Mouse (Mus musculus) left cerebral cortex, adult 18-20 months (tissue): ENCODE data around the gene Nosip. TPM values are rescaled to one million over a fixed set of nuclear protein-coding genes. Genes with fewer than 3 reads are reported as not detected.
"Not testable (repeated sequence)": the region's sequence is repeated elsewhere in the genome, so short reads cannot be mapped to it uniquely, and the experiment has no call there.

Experiments
- DNase-seq, 2 experiments: peaks; one replicate each; pipeline ENCODE4 v3.0.0; 2021 to 2022; ENCODE audit warnings: low spot score in 2 of 2, mixed read lengths in 1 of 2
- total RNA-seq, 2 experiments: library from RNA; stranded (reverse); gene quantifications; 2 replicates each; pipeline ENCODE4 v1.2.3; 2021

Nosip gene
- total RNA-seq, 2 experiments from 2014 or later, result 51.9 to 59.7 TPM

DNA sequence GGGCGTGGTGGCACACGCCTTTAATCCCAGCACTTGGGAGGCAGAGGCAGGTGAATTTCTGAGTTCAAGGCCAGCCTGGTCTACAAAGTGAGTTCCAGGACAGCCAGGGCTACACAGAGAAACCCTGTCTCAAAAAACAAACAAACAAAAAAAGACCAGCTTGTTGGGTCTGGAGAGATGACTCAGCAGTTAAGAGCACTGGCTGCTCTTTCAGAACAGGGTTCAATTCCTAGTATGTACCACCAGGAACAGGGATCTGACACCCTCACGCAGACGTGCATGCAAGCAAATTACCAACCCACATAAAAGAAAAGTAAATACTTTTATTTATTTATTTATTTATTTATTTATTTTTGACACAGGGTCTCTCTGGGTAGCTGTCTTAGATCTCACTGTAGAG lies 47.9 kb downstream of the Nosip start:
- DNase-seq, result not testable (repeated sequence)

DNA sequence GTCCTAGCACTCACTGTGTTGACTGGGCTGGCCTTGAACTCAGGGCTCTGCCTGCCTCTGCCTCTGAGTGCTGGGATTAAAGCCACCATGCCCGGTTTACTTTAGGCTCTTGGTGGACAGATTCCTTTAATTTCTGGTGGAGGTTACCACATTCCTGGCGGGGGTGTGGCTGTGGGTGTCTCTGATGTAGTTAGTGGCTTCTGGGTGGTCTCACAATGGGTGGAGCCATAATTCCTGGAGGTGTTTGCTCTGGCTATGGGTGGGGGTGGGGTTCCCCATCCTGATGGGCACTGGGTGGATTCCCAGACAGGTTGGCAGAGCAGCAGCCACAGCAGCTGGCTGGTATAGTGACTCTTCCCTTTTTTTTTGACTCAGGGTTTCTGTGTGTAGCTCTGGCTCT lies 49.7 kb downstream of the Nosip start:
- no peak for DNase-seq

DNA sequence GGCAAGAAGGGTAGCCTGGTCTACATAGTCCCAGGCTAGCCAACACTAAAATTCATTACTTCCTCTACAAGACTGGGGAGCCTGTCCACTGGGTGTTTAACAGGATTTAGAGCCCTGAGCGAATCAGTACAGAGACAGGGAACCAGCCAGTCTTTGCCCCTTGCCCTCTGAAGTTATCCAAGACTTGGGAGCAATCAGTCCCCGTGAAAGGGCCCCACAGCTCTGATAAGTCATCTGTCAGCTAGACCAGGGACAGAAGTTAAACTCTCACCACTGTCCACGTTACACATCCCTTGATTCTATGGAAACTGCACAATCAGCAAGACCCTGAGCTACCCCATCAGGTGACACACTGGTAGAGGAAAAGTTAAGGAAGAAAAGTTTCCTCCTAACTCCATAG lies 50.3 kb downstream of the Nosip start:
- no peak for DNase-seq

DNA sequence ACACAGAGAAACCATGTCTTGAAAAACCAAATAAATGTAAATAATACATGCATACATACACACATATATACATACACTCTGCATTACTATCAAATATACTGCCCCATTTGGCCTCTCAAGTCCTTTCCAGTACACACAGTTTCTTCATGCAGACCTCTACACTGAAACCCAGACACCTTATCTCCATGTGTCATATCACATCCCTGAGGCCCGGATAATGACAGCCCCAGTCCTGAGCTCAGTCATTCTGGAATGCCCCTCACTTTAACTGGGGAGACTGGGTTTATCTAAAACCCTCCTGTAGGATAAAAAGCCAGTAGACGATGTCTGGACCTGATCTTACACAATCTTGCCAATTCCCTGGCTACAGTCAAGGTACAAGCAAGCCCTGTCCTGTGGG lies 51.2 kb downstream of the Nosip start:
- no peak for DNase-seq

DNA sequence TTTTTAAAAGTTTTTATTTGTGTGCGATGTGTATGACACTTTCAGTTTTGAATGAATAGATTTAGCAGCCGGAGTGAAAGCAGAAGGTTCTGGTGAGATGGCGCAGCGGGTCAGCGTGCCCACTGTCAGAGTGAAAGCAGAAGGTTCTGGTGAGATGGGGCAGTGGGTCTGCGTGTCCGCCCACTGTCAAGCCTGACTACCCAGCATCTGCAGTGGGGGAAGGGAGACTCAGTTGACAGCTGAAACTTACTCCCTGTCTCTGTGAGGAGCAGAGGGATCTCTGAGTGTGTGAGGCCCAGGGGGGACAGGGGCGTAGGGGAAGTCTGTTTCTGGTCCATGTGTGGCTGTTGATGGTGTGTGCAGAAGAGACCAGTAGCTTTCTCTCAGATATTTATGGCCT lies 55.3 kb downstream of the Nosip start:
- no peak for DNase-seq

DNA sequence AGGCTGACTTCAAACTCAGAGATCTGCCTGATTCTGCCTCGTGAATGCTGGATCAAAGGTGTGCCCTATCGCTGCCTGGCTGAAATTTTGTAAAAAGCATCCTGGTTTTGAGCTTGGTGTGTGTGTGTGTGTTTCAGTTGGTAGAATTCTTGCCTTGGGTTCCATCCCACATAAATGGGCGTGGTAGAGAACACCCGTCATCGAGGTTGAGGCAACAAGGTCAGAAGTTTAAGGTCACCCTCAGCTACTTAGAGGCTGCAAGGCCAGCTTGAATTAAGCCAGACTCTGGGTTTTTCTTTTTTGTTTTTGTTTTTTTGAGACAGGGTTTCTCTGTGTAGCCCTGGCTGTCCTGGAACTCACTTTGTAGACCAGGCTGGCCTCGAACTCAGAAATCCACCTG lies 56.1 kb downstream of the Nosip start:
- no peak for DNase-seq

DNA sequence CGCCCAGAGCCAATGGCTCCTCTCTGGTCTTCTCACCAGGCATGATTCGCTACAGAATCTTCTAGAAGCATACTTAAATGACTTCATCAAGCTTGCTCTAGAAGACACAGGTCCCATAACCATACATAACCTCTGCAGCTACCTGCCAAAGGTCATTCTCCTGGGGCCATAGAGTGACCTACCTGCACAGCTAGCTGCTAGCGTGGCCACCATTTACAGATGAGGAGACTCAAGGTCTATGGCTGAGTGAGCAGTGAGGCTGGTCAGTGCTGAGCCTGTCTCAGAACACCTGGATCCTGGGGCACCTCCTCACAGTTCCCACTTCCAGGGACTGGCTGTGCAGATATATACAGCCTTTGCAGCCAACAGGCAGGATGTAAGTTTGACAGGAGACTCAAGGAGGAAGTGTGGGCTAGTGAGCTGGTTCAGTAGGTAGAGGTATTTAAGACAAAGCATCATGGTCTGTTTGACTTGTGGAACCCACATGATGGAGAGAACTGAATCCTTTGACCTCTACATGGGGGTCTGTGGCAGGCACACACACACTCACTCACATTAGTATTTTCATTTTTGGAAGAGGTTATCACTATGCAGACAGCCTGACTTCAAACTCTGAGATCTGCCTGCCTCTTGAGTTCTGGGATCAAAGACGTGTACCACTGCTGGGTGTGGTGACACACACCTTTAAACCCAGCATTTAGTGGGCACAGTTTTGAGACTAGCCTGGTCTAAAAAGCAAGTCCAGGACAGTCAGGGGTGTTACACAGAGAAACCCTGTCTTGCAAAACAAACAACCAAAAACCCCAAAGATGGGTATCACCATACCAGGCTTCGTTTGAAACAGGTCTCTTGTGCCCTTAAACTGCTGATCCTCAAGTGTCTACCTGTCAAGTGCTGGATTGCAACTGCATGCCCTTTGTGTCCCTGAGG lies 57.8 kb downstream of the Nosip start:
- DNase-seq, result no peak

DNA sequence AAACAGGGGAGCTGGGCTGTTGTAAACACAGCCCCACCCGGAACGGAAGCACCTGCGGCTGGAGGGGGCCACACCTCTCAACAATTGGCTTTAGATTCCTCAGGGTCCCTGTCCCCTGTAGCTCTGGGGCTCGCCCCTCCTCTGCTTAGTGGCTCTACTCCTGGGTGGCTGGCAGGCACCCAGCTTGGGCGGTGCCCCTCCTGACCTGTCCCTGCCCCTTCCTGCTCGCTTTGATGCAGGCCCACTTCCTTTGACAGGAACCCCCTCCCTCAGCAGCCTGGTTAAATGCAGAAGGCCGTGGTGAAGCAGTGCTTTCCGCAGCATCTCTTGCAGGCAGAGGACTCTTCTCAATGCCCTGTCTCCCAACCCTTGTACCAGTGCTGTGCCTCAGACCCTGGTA lies 59.2 kb downstream of the Nosip start:
- DNase-seq, result no peak

DNA sequence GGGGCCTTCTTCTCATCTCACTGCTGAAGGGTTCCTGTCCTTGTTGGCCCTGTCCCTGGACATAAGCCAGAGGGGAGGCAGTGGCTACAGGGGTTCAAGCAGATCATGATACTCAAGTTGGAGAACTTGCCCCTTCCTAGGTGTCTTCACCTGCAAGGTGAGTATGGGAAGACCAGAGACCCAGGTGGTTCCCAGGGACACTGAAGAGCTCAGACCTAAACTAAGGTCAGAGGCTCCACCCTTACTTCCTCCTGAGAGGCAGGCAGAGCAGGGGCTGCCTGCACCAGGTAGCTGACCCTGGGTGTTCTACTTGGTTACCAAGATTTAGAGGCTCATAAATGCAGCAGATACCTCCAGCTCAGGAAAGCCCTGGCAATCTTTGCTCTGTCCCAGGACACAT lies 59.7 kb downstream of the Nosip start:
- DNase-seq, result no peak

DNA sequence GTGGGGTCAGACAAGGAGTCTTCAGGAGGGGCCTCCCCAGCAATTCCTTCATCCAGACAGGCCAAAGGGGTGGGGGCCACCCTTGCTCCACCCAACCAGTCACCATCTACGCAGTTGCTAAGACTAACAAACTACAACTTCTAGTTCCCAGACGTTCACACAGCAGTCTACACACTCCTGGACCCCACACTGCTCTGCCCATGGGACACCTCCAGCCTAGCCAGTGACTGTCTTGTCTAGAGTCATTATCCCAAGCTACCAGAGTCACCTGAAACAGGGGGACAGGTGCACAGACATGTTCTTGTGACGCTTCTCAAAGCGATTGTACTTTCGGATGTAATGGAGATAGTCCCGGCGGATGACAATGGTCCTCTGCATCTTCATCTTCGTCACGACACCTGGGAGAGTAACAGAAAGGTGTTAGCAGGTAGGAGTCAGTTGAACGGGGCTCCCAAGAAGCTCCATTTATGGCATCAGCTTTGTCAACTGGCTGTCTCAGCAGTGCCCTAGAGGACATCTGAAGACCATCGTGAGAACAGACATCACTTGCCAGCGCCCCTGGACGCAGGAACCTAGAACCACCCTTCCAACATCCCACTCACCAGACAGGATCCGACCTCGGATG lies 60.4 kb downstream of the Nosip start:
- DNase-seq, result no peak

DNA sequence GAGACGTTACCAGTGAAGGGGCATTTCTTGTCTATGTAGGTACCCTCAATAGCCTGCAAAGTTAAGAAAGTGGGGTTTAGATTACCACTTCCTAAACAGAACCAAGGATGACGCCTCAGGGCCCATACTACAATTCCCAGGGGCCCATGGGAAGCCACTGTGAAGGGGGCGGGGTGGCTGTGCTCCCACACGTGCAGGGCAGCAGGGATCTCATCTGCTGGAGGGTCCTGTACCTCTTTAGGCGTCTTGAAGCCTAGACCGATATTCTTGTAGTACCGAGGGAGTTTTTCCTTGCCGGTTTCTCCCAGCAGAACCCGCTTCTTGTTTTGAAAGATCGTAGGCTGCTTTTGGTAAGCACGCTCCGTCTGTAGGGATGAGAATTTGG lies 60.9 kb downstream of the Nosip start:
- no peak for DNase-seq

DNA sequence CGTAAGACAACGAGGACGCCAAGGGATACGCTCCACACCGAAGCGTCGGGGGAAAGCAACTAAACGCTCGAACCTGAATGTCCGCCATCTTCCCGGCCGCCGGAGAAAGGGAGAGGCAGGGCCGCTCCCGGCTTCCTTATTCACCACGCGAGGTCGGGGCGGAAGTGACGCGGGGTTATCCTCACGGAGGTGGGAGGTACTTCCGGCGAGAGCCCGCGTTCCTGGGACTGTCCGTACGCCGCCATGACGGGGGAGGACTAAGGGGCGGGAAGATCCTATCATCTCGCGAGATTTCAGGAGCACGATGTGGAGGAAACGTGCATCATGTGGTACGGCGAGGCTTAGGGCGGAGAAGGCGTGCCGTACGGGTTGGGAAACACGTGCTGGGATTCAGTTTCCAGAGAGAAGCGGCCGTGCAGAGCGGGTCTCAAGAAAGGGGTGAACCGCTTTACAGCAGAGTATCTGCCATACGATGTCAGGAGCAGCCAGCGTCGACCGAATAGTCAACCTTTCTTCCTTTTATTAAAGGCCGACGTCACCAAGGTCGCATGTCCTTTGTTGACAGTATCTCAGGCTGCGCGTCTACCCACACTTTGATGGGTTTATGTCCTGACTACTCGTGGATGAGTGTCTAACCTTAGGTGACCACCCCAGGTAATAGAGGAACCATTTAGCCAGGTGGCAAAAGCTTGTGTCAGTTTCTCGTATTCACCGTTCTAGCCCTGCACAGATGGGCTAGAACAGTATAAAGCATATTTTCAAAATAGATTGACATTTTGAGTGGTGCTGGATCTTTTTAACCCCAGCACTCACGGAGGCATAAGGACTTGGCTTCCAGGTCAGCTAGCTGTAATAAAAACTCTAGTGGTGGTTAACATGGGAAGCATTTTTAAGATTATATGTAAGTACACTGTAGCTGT lies 62.3 kb downstream of the Nosip start, which contains the start of gene Rps11:
TSS of gene Rps11 (minus strand) at position 216 of the 920 bp plus-strand sequence.
- peak; percentile 99 for DNase-seq

DNA sequence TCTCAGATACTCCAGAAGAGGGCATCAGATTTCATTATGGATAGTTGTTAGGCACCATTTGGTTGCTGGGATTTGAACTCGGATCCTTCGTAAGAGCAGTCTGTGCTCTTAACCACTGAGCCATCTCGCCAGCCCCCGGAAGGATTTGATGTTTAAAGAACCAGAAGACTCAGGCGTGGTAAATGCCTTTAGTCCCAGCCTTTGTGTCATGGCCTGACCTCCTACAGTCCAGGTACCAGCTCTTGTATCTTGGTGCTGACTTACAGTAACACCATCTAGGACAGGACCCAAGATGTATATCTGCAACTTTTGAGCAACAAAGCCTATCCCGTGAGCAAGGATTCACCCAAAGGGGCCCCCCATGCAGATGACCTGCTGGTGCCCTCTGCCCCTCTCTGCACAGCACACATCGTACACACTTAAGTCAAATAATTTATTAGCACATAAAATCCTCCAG lies 62.9 kb downstream of the Nosip start:
- no peak for DNase-seq

DNA sequence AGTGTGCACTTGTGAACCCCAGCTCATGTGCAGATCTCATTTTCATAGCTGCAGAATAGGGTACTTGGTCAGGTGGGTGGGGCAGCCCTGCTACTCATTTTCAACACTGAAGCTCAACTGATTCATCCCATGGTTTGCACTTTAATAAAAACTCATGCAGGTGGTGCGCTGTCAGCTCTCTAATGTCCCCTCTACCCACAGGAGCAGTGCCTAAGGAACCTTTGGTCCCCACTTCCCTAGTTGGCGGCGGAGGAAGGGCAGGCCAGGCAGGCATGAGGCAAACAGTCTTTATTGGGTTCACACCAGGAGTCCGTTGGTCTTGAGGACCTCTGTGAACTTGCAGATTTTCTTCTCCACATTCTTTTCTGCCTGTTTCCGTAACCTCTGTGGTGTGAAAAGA lies 63.4 kb downstream of the Nosip start:
- not testable (repeated sequence) for DNase-seq

DNA sequence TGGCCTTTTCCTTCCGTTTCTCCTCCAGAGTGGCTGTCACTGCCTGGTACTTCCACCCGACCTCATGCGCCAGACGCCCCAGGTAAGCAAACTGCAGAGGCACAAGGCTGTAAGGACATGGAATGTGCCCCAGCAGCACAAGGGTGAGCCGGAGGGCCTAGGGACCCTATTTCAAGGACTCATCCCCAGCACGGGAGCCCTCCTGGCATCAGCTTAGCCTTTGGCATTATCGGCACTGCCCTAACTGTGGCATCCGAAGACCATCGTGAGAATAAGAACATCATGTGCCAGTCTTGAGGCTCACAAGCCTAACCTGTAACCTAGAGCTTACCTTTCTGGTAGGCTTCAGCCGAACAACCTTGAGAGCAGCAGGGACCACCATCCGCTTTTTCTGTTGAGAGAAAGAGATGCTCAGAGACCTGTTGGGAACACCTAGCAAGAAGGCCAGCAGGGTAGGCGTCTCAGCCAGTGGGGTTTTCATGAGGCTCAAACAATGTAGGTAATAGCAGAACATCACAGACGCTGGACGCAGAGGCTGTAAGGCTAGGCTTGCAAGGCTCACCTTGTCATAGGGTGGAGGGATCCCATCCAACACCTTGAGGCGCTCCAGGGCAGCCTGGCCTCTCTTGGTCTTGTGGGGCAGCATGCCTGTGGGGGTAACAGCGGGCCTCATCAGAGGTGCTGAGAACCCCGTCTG lies 64.1 kb downstream of the Nosip start:
- DNase-seq, result no peak

DNA sequence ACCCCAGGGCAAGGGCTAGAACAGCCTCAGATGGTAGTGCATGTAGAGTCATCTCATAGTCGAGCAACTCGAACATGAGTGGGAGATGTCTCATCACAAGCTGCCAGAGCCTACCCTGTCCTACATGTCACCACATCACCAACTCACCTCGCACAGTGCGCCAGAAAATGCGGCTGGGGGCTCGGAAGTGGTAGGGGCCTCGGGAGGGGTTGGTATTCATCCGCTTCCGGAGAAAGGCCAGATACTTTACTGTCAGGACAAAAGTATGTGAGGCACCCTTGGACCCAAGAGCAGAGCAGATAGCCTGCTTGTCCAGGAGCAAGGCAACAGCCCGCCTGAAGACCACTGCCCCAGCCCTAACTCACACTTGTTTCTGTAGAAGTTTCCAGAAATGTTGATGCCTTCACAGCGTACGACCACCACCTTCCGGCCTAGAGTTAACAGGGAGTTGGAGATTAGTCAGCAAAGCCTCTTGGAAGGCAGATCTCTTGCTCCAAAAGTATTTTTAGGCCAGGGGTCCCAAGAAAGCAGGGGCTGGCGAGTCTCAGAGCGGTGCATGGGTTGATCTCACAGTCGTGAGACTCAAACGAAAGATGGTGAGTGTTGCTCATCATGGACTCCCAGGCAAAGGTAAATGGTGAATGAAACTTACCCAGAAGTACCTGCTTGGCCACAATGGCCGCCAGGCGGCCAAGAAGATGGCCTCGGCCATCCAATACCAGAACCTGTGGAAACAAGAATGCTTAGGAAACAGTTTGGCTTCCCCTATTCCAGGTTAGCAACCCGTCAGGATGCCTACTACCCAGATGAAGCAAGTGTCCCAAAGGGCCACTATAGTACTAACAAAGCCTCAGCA lies 64.8 kb downstream of the Nosip start:
- no peak for DNase-seq
